Mouse (Mus musculus): ENCODE measurements at regions not wholly inside any gene's neighbourhood (a gene's known extent, or its start where the extent isn't known, plus 50 kb on each side); places are given as distances from the start of the nearest gene placed in this dataset.

- TF ChIP-seq CTCF (IDR thresholded peaks at IDR 0.05; ENCODE audit: low read depth) (no peak), EP300 (IDR thresholded peaks at IDR 0.05; ENCODE audit: low read depth) (no peak)
Measured at GRCm38 (mm10) chr2:8389530-8389929, 880.2 kb upstream of the Celf2 start.
